Mouse (Mus musculus) testis, adult 10 weeks (tissue): ENCODE measurements around the gene Dctpp1. TPM values are rescaled to one million over a fixed set of nuclear protein-coding genes. Genes with fewer than 3 reads are reported as not detected.

Source experiments
- polyA plus RNA-seq: library from polyadenylated mRNA; stranded (reverse); fragments of 350-450 nt; fragmentation: Illumina TruSeq; extraction: RNeasy Lipid Tissue Mini Kit (QIAGEN cat#74804); gene quantifications from one replicate; pipeline ENCODE4 v1.2.3, GENCODE M21; 2014; ENCODE audit warnings: low read depth, low replicate concordance

The Dctpp1 gene
- 0.62 TPM for polyA plus RNA-seq

DNA sequence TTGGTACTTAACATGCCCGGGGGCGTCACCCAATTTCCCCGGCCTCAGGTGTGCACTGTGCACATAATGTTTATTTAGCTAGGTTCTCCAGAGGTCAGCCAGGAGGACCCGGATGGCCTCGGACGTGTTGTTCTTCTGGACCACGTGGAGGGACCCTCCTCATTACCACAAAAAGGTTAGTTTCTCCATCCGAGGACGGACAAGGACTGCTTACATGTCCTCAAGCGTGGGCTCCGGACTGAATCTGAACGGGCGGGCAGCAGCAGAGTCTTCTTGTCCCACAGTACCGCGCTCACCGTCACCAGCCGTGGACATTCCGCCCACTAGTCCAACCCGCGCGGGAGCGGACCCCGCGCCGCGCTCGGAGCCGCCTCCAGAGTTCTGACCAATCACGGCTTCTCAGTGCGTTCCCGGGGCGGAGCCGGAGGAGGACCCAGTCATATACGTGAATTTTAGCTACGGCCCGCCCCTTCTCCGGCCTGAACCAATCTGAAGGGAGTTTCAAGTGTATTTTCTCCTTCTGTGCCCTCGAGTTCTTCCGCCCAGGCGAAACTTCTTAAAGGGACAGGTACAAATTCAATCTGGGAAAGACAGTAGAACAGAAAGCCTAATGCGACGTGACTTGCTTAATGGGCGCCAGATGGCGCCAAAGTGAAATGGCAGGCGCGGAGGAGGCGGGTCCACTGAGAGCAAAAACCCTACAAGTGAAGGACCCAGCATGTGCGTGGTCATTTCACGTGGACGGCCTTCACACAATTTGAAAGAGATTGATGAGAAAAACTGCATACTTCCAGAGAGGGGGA, at the start of gene Dctpp1:
TSS of gene Dctpp1 (minus strand) at position 401 of the 803 bp plus-strand sequence.

DNA sequence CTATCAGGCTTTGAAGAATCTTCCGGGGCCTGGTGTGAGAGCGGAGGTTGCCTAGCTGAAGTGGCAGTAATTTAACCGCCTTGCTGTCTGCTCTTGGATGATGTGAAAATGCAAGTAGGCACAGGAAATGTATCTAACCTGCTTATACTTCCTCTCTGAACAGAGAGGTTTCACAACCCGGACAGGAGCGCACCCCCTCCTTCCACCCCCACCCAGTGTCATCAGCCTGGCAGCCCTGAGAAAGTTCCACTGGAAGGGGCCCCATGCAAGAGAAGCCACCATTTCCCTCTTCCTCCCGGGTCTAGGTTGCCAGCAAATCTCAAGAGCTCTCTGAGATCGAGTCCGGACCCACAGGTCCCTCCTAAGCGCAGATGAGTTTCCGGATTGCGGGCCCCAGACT, 35.6 kb upstream of the Dctpp1 start, which contains the start of gene Itgal:
TSS of gene Itgal (plus strand) at position 163 of the 400 bp plus-strand sequence.

DNA sequence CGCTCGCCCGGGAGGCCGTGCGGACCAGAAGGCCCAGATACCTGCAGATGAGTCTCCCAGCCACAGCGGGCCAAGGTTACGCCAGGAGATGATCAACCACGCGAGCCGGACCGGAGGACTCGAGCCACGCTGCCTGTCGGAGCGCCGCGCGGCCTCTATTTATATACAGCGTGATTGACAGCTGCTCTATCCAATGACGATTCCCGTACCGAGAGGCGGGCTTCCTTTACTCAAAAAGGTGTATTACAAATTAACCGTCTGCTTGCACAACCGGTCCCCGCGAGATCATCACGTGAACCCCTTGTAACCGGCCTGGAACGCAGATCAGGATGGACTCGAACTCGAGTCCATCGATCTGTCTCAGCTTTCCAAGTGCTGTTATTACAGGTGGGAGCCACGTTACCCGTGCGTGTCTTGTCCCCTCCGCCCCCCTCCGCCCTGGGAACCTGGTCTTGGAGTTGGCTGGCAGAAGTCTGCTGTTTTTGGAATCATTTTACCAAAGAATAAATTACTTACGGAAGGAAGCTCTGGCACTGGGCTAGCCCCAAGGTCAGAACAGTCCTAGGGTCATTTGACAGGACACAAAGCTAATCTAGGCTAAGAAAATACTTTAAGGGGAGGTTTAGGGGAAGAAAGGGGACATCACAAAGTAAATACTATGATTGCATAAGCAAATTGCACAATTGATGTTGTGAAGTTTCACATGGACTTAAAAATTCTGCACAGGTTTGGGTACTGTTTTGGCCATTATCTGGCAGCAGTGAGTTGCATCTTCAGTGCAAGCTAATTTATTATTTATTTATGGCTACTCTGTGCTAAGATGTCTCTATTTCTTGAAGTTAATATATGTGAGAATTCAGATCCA, 13.6 kb upstream of the Dctpp1 start, which contains the start of gene Sephs2:
TSS of gene Sephs2 (minus strand) at position 131 of the 865 bp plus-strand sequence.

DNA sequence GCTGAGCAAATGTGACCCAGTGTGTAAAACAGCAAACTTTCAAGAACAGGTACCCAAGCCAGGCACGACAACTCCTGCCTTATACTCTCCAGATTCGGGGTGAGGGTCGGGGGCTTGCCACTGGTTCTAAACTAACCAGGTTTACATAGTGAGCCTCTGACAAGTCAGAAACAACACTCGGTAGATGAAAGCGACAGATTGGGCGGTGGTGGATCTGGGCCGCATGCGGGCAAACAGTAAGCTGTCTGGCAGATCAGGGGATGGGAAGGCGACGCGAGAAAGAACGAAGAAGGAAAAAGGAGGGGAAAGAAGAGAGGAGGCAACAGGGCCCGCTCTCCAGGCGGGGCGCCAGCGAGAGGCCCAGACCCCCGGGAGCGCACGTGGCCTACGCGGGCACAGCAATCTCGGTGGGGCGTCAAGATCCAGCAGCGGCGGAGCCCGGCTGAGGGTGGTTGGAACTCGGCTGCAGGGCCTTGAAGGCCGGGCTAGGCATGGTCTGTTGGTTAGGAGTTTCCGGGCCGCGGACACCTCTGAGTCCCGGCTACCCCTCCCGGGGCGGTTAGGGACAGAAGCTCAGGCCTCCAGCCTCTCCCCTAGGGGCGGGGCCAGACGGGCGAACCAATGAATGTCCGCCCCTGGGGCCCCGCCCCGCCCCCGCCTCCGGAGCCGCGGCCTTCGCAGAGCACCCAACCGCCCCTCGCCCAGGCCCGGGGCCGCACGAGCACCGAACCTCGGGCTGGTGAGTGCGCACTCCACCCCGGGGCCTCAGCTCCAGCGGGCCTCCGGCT, 16.4 kb downstream of the Dctpp1 start, which contains the start of gene Zfp771:
TSS of gene Zfp771 (plus strand) at position 405 of the 788 bp plus-strand sequence.

DNA sequence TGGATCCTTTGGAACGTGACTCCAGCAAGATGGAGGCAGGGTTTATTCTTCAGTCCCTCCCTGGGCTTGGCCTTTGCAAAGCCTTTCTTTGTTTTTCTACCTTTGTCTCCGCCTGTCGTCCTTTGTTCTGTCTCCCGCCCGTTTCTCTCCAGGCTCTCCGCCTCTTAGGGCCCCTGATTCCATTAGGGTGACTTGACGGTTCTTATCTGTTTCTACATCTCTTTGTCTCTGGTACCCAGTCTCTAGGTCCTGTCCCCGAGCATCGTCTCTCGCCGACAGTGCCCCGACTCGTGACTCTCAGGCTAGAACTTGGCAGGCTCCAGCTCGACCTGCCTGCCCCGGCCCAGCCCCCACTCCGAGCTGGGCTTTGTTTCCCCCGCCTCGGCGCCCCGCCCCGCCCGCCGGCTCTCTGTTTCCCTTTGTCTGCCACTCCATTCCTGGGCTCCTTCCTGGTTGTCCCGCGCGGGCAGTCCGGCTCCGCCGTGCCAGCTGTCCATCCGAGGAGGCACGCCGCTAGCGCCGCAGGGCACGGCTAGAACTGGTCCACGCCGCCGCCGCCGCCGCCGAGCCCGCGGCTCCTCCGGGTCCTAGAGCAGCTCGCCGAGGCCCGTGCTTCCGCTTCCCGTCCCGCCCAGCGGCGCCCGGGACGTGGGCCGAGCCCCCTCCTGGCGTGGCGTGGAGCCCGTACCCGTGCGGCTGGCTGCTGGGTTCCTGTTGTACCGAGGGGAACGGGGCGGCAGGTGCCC, 27.7 kb downstream of the Dctpp1 start, which contains the start of the genes Zfp553 and Sept1:
TSS of gene Zfp553 (plus strand) at position 440 of the 746 bp plus-strand sequence.
TSS of gene Sept1 (minus strand) at position 509 of the 746 bp plus-strand sequence.

DNA sequence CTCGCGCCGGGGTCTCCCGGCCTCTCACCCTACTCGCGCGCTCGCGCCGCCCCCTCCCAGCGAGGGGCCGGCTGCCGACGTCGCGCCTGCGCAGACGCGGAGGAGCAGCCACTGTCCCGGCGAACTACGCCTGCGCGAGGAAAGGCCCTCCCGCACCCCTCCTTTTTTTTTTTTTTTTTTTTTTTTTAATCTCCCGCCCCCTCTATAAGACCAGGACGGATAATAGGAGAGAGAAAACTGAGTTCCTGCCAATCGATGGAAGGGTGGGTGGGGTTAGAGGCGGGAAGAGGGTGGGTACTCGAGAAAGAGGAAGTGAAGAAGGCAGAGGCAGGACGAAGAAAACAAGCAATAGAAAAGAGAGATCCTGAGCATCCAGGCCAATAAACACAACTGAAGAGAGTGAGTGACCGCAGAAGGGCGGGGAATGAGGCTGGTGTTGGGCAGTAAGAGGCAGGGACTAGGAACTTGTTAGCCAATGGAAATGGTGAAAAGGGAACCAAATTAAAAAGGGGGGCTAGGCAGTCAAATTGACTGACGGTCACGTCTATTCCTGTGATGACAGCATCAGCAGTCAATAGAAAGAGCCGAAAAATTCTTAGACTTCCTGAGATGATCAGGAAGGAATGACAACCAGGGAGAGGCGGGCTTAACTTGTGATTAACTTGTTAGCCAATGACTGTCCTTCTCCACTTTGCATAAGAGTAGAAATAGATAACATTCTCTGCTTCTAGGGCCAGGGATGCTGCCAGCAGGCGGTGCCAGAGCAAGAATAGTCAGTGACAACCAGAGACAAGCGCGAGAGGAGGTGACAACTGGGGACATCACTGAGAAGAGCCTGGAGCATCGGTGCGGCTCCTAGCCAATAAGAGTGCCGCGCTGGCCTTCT, 51.7 kb downstream of the Dctpp1 start, which contains the start of gene Mylpf:
TSS of gene Mylpf (plus strand) at position 338 of the 886 bp plus-strand sequence.

DNA sequence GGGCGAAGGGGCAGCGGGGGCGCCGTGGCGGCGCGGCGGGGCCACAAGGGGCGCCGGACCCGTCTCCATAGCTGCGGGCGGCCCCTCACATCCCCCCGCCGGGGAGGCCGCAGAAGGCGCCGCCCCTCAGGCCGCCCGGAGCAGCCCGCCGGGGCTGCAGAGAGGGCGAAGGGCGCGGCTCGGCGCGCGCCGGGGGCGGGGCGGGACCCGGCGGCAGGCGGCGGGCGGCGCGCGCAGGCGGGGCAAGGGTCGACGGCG, 52.3 kb downstream of the Dctpp1 start, which contains the start of gene Tbc1d10b:
TSS of gene Tbc1d10b (minus strand) at position 174 of the 258 bp plus-strand sequence.

Other genes with a start within 250 kb of the Dctpp1 start
- 0.11 TPM for gene Mvp, start 246.1 kb downstream of the Dctpp1 start, polyA plus RNA-seq
- gene Pagr1b, start 244.2 kb downstream of the Dctpp1 start, polyA plus RNA-seq = not detected
- gene Pagr1a, start 243.4 kb downstream of the Dctpp1 start, polyA plus RNA-seq = not detected
- gene Gm42742, start 239.6 kb downstream of the Dctpp1 start, polyA plus RNA-seq = 0.80 TPM
- gene Prrt2, start 239.5 kb downstream of the Dctpp1 start, polyA plus RNA-seq = 0.22 TPM
- gene Maz, start 233.7 kb downstream of the Dctpp1 start, polyA plus RNA-seq = 14.6 TPM
- 12.4 TPM for gene Kif22, start 218.2 kb downstream of the Dctpp1 start, polyA plus RNA-seq
- gene Zg16, start 173.4 kb downstream of the Dctpp1 start, polyA plus RNA-seq = not detected
- gene AI467606, start 169.3 kb downstream of the Dctpp1 start, polyA plus RNA-seq = 1.8 TPM
- gene Qprt, start 138.5 kb downstream of the Dctpp1 start, polyA plus RNA-seq = not detected
- gene Spn, start 122.9 kb downstream of the Dctpp1 start, polyA plus RNA-seq = 0.07 TPM
- 8.9 TPM for gene Cd2bp2, start 64.7 kb downstream of the Dctpp1 start, polyA plus RNA-seq
- 1.6 TPM for gene Tbc1d10b, start 52.2 kb downstream of the Dctpp1 start, polyA plus RNA-seq
- not detected for gene Mylpf, start 51.8 kb downstream of the Dctpp1 start, polyA plus RNA-seq
- 1.1 TPM for gene Zfp553, start 27.6 kb downstream of the Dctpp1 start, polyA plus RNA-seq
- gene Sept1, start 27.6 kb downstream of the Dctpp1 start, polyA plus RNA-seq = 0.53 TPM
- 6.9 TPM for gene Zfp771, start 16.4 kb downstream of the Dctpp1 start, polyA plus RNA-seq
- gene Sephs2, start 13.3 kb upstream of the Dctpp1 start, polyA plus RNA-seq = 126 TPM
- 0.22 TPM for gene Itgal, start 35.6 kb upstream of the Dctpp1 start, polyA plus RNA-seq
- 4.0 TPM for gene Zfp768, start 84.9 kb upstream of the Dctpp1 start, polyA plus RNA-seq
- 0.35 TPM for gene Zfp747, start 115.3 kb upstream of the Dctpp1 start, polyA plus RNA-seq
- 0.20 TPM for gene 9130019O22Rik, start 126.5 kb upstream of the Dctpp1 start, polyA plus RNA-seq
- 0.57 TPM for gene E430018J23Rik, start 132.9 kb upstream of the Dctpp1 start, polyA plus RNA-seq
- gene Zfp764, start 146.1 kb upstream of the Dctpp1 start, polyA plus RNA-seq = 0.14 TPM
- 1.4 TPM for gene Zfp688, start 161.4 kb upstream of the Dctpp1 start, polyA plus RNA-seq
- 2.3 TPM for gene Zfp689, start 188.4 kb upstream of the Dctpp1 start, polyA plus RNA-seq
- 25.2 TPM for gene Prr14, start 198.9 kb upstream of the Dctpp1 start, polyA plus RNA-seq
- 12.3 TPM for gene Fbrs, start 218.5 kb upstream of the Dctpp1 start, polyA plus RNA-seq